Mouse (Mus musculus): ENCODE measurements around the gene Klf12.

DNA sequence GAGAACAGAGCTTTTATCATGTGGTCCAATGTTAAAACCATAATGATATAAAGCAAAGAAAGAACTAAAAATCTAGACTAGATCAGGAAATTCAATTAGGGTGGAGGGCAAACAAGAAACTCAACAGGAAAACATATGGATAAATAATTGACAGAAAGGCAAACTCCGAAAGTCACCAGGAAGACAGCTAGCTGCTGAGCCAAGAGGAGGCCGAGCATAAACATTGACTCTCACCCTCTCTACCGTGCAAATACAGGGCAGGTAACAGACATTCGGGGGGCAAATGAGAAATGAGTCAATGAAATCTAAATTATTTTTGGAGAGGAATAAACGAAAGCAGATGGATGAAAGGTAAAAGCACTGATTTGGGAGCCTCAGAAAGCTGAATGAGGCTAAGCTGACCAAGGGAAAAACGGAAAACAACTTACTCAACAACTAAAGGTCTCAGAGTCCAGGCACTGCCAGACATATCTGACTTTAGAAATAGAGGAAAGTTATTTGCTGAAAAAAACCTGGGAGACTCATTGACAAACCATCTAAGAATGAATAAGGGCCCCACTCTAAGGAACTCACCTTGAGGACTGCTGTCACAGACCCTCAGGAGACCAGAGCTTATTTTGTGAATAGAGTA is 84.3 kb downstream of the Klf12 start:
- TF ChIP-seq CTCF (IDR thresholded peaks at IDR 0.05; ENCODE audit: insufficient read depth, low read length), result no peak
- no peak for TF ChIP-seq POLR2A (IDR thresholded peaks at IDR 0.05; ENCODE audit: borderline replicate concordance, extremely low read depth, low read depth, low read length)
